Mouse (Mus musculus) intestine, postnatal 0 days (tissue): ENCODE measurements around the gene Sulf2. TPM values are rescaled to one million over a fixed set of nuclear protein-coding genes. Genes with fewer than 3 reads are reported as not detected.

Experiments used
- ATAC-seq: fragments of 200-750 bp; cut with Nextera tagmentation; 2 replicates; pipeline ENCODE4 v1.8.0; 2017; ENCODE audit warnings: mild to moderate bottlenecking, moderate TSS enrichment, moderate library complexity
- H3K27ac ChIP-seq: fragments of 300-500 bp; sonication (generic); 2 replicates; pipeline ENCODE4 v1.5.1; 2014; ENCODE audit warnings: mild to moderate bottlenecking, low read depth, low read length, moderate library complexity
- H3K27me3 ChIP-seq: fragments of 300-500 bp; sonication (generic); replicated peaks from 2 replicates; pipeline ENCODE4 v1.6.1; 2014; ENCODE audit warnings: low read length, mixed read lengths; ENCODE audit not compliant: control insufficient read depth, insufficient read depth
- H3K36me3 ChIP-seq: fragments of 300-500 bp; sonication (generic); 2 replicates; pipeline ENCODE4 v1.6.1; 2014; ENCODE audit warnings: mild to moderate bottlenecking, moderate library complexity; ENCODE audit not compliant: control insufficient read depth, insufficient read depth
- H3K4me1 ChIP-seq: fragments of 300-500 bp; sonication (generic); replicated peaks from 2 replicates; pipeline ENCODE4 v1.6.1; 2014; ENCODE audit warnings: antibody characterized with exemption, low read length, mixed read lengths; ENCODE audit not compliant: control insufficient read depth, insufficient read depth
- H3K4me2 ChIP-seq: fragments of 300-500 bp; sonication (generic); replicated peaks from 2 replicates; pipeline ENCODE4 v1.6.1; 2014; ENCODE audit warnings: low read depth, mild to moderate bottlenecking, moderate library complexity
- H3K4me3 ChIP-seq: fragments of 300-500 bp; sonication (generic); 2 replicates; pipeline ENCODE4 v1.5.1; 2014; ENCODE audit warnings: low read depth, low read length
- H3K9ac ChIP-seq: fragments of 300-500 bp; sonication (generic); 2 replicates; pipeline ENCODE4 v1.6.1; 2014; ENCODE audit warnings: mild to moderate bottlenecking, low read depth, low read length
- H3K9me3 ChIP-seq: fragments of 300-500 bp; sonication (generic); 2 replicates; pipeline ENCODE4 v1.6.1; 2016; ENCODE audit warnings: mixed run types; ENCODE audit not compliant: control insufficient read depth
- CTCF ChIP-seq: sonication (generic); IDR thresholded peaks from 2 replicates; pipeline ENCODE4 v1.5.1; 2016; ENCODE audit warnings: low read depth, mild to moderate bottlenecking, control low read depth, antibody characterized with exemption, moderate library complexity
- WGBS: fragments of 180-500 bp; shearing (Covaris S2); extraction: QIAGEN DNeasy Blood & Tissue Kit; methylation state at CpG from one replicate; pipeline ENCODE4 v1.1.7; 2014; 5-methylcytosine and 5-hydroxymethylcytosine counted together
- polyA plus RNA-seq: library from polyadenylated mRNA; unstranded; fragments of >200 nt; fragmentation: Nextera tagmentation; extraction: Ambion mirVana; gene quantifications from 2 replicates; pipeline ENCODE4 v1.2.1, GENCODE M21; 2015

Gene Sulf2
- polyA plus RNA-seq, 1 experiment from 2014 or later = 66.4 TPM

DNA sequence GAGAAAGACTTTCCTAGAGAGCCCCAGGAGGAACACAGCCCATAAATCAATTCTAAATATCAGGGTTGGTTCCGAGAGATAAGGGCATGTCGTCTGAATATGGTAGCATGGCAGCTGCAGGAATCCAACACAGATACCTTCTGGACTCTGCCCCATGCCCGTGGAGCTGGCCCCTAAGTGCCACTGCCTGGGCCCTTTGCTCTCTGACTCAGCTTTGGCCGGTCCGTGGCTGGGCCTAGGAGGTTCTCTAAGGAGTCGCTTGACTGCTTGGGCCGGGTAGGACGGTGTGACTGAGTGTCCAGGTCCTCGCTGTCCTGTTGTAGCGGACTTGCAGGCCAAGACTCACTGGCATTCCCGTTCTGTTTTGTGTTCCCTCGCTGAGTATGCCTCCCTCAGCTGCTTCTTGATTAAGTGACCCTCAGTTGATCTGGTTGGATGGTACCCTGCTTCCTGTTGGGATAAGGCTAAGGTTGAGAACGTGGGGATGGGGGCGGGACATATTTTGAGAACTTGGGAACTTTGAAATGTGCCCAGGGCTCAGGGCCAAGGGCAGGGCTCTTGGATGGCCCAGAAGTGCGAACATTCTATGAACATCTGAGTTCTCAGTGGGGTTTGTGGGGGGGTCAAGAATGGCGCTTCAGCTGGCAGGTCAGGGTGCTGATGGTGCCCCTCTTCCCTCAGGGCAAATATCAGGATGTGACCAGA, 30.9 kb upstream of the Sulf2 start:
- no peaks in the 10 kb centered on the region for H3K9me3 ChIP-seq
- H3K27ac ChIP-seq = peak overlapping the region; percentile 87
- peak; percentile 98 for ATAC-seq
- peaks cover 9% of the 10 kb centered on the region; the same call in 1 of the 2 replicates for H3K4me1 ChIP-seq
- TF ChIP-seq CTCF = no peak
- no peak overlapping the region for H3K9ac ChIP-seq
- no peak overlapping the region for H3K4me3 ChIP-seq
- 0 out of 2 replicates have a peak overlapping the region, but pooled peaks have one; percentile 7 for H3K4me2 ChIP-seq
- no peaks in the 10 kb centered on the region for H3K27me3 ChIP-seq
- WGBS = 48% methylated on average over 16 of the region's 16 CpGs
- no peaks in the 10 kb centered on the region for H3K36me3 ChIP-seq

DNA sequence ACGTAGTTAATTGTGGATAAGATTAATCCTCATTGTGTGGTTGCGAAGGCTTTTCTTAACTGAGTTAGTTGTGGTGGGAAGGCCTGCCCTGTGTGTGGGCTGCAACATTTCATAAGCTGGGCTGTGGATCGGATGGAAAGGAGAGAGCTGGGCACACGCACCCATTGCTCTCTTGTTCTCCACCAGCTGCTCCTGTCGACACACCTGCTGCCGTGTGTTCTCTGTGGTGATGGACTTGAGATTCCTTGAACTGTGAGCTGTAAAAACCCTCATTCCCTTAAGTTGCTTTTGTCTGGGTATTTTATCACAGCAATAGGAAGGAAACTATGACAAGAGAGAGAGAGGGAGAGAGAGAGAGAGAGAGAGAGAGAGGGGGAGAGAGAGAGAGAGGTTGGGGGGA, 30.3 kb upstream of the Sulf2 start:
- Histone ChIP-seq H3K27ac (peak overlapping the region; percentile 74), H3K4me1 (peaks cover 9% of the 10 kb centered on the region; the same call in 1 of the 2 replicates), H3K9ac (no peak overlapping the region), H3K4me3 (no peak overlapping the region), H3K9me3 (no peaks in the 10 kb centered on the region), H3K27me3 (no peaks in the 10 kb centered on the region), H3K36me3 (no peaks in the 10 kb centered on the region), H3K4me2 (no peak overlapping the region)
- TF ChIP-seq CTCF = no peak
- WGBS = 46% methylated on average over 6 of the region's 6 CpGs
- ATAC-seq = peak; percentile 52

DNA sequence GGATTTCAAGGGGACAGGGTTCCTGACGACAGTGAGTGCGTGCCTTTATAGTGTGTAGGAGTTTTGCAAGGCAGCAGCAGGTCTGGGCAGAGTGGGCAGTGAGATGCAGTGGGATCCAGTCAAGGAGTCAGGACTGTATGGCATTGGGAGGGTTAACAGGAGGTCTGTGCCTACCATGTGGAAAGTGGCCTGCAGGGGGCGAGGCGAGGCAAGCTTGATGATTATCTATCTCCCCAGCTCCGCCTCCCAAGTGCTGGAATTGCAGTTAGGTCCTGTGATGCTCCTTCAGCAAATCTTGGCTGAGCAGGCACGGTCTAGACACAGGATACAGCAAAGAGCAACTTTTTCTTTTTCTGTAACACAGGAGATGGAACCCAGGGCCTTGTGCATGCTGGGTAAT, 29.0 kb upstream of the Sulf2 start:
- ATAC-seq = no peak
- no peak overlapping the region for H3K27ac ChIP-seq
- peaks cover 19% of the 10 kb centered on the region for H3K4me1 ChIP-seq
- H3K4me3 ChIP-seq = no peak overlapping the region
- TF ChIP-seq CTCF = peak; percentile 70
- no peak overlapping the region for H3K4me2 ChIP-seq
- no peaks in the 10 kb centered on the region for H3K27me3 ChIP-seq
- no peaks in the 10 kb centered on the region for H3K9me3 ChIP-seq
- no peaks in the 10 kb centered on the region for H3K36me3 ChIP-seq
- 57% methylated on average over 6 of the region's 6 CpGs for WGBS
- H3K9ac ChIP-seq = no peak overlapping the region

DNA sequence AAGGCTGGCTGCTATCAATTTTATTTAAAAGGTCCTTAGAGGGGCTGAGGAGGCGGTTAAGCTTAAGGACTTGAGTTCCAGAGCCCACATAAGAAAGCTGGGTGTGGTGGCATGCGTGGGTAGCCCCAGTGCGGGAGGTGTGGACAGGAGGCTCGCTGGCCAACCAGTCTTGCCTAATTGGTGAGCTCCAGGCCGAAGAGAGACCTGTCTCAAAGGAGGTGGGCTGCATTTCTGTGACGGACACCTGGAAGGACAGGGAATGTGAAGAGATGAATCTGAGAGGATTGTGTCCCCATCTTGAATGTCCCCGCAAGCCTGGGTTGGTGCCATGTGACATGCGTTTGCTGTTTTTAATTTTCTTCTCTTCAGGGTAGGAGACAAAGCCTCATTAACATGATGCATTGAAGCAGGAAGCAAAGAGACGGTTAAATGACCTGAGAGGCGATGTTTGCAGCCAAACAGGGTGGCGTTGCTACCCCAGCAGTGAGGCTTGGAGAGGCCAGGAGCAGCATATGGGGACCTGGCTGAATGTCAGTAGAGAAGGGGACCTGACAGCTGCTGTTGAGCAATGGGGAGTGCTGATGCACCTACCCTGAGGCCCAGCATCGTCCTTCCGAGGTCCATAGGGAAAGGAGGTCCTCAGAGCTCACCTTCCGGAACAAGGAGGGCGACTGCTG, 26.7 kb upstream of the Sulf2 start:
- no peak for TF ChIP-seq CTCF
- 91% methylated on average over 15 of the region's 15 CpGs for WGBS
- no peak overlapping the region for H3K9ac ChIP-seq
- no peaks in the 10 kb centered on the region for H3K9me3 ChIP-seq
- no peaks in the 10 kb centered on the region for H3K27me3 ChIP-seq
- peaks cover 19% of the 10 kb centered on the region for H3K4me1 ChIP-seq
- H3K4me3 ChIP-seq = no peak overlapping the region
- no peak for ATAC-seq
- no peaks in the 10 kb centered on the region for H3K36me3 ChIP-seq
- no peak overlapping the region for H3K27ac ChIP-seq
- H3K4me2 ChIP-seq = no peak overlapping the region

DNA sequence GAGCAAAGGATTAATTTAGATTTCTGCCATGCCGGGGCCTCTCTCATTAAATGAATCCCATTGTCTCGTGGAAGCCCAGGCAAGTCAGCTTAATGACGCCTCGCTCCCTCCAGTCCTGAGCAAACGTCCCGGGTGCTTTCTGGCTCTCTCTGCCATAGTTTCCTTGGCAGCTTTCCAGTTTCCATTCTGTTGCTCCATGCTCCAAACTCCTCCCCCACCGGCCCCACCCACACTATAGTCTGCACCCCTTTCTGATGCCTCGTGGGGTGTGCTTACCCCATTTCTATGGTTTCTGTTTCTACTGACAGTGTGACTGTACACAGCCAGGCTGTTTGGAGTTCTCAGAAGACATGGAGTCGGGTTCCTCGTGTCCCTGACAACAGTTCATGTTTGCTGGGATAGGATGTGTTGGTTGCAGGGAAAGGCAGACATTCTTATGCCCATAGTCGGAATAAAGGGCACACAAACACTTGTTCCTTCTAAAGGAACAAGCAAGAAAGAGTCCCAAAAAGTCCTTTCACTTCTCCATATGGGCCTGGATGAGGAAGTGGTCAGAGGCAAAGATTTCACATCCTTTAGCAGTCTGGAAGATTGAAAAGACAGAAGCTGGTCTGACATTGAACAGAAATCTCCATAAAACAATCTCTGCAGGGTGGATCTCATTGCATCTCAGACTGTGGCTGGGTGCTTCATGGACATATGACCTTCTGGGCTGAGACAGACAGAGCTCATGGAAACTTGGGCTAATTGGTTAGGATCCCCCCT, 25.5 kb upstream of the Sulf2 start:
- WGBS = 15% methylated on average over 11 of the region's 11 CpGs
- H3K4me3 ChIP-seq = no peak overlapping the region
- TF ChIP-seq CTCF = no peak
- peak overlapping the region; percentile 1; the same call in 1 of the 2 replicates for H3K9ac ChIP-seq
- H3K4me2 ChIP-seq = no peak overlapping the region
- H3K27me3 ChIP-seq = no peaks in the 10 kb centered on the region
- peak overlapping the region; percentile 62 for H3K27ac ChIP-seq
- no peaks in the 10 kb centered on the region for H3K36me3 ChIP-seq
- H3K4me1 ChIP-seq = peaks cover 11% of the 10 kb centered on the region
- no peaks in the 10 kb centered on the region for H3K9me3 ChIP-seq
- peak; percentile 67 for ATAC-seq

DNA sequence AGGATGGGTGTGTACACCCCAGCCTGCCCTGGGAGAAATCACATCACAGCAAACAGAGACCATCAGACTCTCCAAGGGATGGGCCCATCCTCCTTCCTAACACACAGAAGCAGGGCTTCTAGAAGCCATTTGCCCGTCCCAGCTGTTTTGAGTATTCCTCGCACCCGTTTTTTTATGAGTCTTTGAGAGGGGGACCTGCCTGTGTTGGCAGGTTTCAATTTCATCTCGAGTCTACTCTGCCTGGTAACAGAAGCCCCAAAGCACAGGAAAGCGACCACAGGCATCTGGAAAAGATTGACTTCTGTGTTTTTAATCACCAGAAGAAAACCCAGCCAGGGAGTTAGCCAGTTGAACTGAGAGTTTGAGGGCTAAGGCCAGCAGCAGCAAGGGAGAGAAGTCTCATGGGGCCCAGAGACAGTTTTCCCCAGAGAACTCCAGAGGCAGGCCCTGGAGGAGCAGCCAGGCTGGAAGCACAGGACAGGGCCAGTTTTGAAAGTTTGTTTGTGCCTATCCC, 24.7 kb upstream of the Sulf2 start:
- Histone ChIP-seq H3K27me3 (no peaks in the 10 kb centered on the region), H3K36me3 (no peaks in the 10 kb centered on the region), H3K4me1 (peaks cover 11% of the 10 kb centered on the region), H3K9ac (0 out of 2 replicates have a peak overlapping the region, but pooled peaks have one; percentile 1), H3K9me3 (no peaks in the 10 kb centered on the region), H3K4me3 (no peak overlapping the region), H3K4me2 (no peak overlapping the region), H3K27ac (peak overlapping the region; percentile 62)
- WGBS = 38% methylated on average over 5 of the region's 5 CpGs
- TF ChIP-seq CTCF = no peak
- ATAC-seq = no peak
